Mouse (Mus musculus) limb, embryonic 14.5 days (tissue): ENCODE results near the gene Dscam. TPM values are rescaled to one million over a fixed set of nuclear protein-coding genes. Genes with fewer than 3 reads are reported as not detected.

Source experiments
- ATAC-seq: fragments of 200-750 bp; cut with Nextera tagmentation; 2 replicates; pipeline ENCODE4 v1.8.0; 2017; ENCODE audit warnings: low read depth, moderate number of reproducible peaks, moderate TSS enrichment; ENCODE audit not compliant: low FRiP score
- DNase-seq: peaks from one replicate; pipeline ENCODE4 v3.0.0-alpha.2; 2015; ENCODE audit warnings: low spot score
- H3K27ac ChIP-seq: fragments of 300-500 bp; sonication (generic); replicated peaks from 2 replicates; pipeline ENCODE4 v1.5.1; 2014; ENCODE audit warnings: low read depth, mild to moderate bottlenecking, low read length, moderate library complexity, mixed read lengths
- H3K27me3 ChIP-seq: fragments of 300-500 bp; sonication (generic); 2 replicates; pipeline ENCODE4 v1.6.1; 2014; ENCODE audit warnings: low read length, mixed read lengths; ENCODE audit not compliant: control insufficient read depth, insufficient read depth
- H3K36me3 ChIP-seq: fragments of 300-500 bp; sonication (generic); 2 replicates; pipeline ENCODE4 v1.6.1; 2014; ENCODE audit warnings: mild to moderate bottlenecking, low read length, moderate library complexity, mixed read lengths; ENCODE audit not compliant: control insufficient read depth, insufficient read depth
- H3K4me1 ChIP-seq: fragments of 300-500 bp; sonication (generic); 2 replicates; pipeline ENCODE4 v1.6.1; 2014; ENCODE audit warnings: antibody characterized with exemption, low read length, mixed read lengths; ENCODE audit not compliant: control insufficient read depth, insufficient read depth
- H3K4me2 ChIP-seq: fragments of 300-500 bp; sonication (generic); replicated peaks from 2 replicates; pipeline ENCODE4 v1.6.1; 2014; ENCODE audit warnings: low read depth, mild to moderate bottlenecking, low read length, moderate library complexity; ENCODE audit not compliant: severe bottlenecking
- H3K4me3 ChIP-seq: fragments of 300-500 bp; sonication (generic); replicated peaks from 2 replicates; pipeline ENCODE4 v1.5.1; 2014; ENCODE audit warnings: low read length
- H3K9ac ChIP-seq: fragments of 300-500 bp; sonication (generic); 2 replicates; pipeline ENCODE4 v1.6.1; 2014; ENCODE audit warnings: mild to moderate bottlenecking, low read depth, low read length, moderate library complexity; ENCODE audit not compliant: severe bottlenecking
- H3K9me3 ChIP-seq: fragments of 300-500 bp; sonication (generic); 2 replicates; pipeline ENCODE4 v1.6.1; 2016; ENCODE audit warnings: low read length; ENCODE audit not compliant: control insufficient read depth
- POLR2A ChIP-seq: fragments of 200-500 bp; IDR thresholded peaks from 2 replicates; pipeline ENCODE4 v1.8.0; 2012; ENCODE audit warnings: inconsistent platforms, mild to moderate bottlenecking, moderate library complexity, borderline replicate concordance; ENCODE audit not compliant: insufficient read depth, insufficient read length; ENCODE audit errors: extremely low read depth
- WGBS: fragments of 180-500 bp; shearing (Covaris S2); extraction: QIAGEN DNeasy Blood & Tissue Kit; methylation state at CpG from one replicate; pipeline ENCODE4 v1.1.7; 2014; 5-methylcytosine and 5-hydroxymethylcytosine counted together
- polyA plus RNA-seq, 2 experiments: library from polyadenylated mRNA; depleted of rRNA in 1 of 2; stranded (reverse) in 1 of 2; unstranded in 1 of 2; fragments of >200 nt; fragmentation: Nextera tagmentation in 1 of 2; extraction: Ambion mirVana in 1 of 2; gene quantifications; 2 replicates each; pipeline versions ENCODE4 v1.2.1 to v1.2.3; 2012 to 2014

The Dscam gene
- polyA plus RNA-seq, 2 experiments = 0.17 to 0.20 TPM

GRCm38 (mm10) chr16:96689419-96689818, 481.1 kb downstream of the Dscam start:
- no peak for DNase-seq
- WGBS = 48% methylated on average over 1 of the region's 1 CpGs
- no peak overlapping the region for H3K4me3 ChIP-seq

GRCm38 (mm10) chr16:96685065-96685464, 485.5 kb downstream of the Dscam start:
- no peak overlapping the region for H3K4me2 ChIP-seq
- no peak overlapping the region for H3K27ac ChIP-seq
- ATAC-seq (no peak), DNase-seq (no peak)
- WGBS = 89% methylated on average over 14 of the region's 14 CpGs
- no peak overlapping the region for H3K9ac ChIP-seq
- H3K36me3 ChIP-seq = no peaks in the 10 kb centered on the region
- H3K4me3 ChIP-seq = no peak overlapping the region
- no peaks in the 10 kb centered on the region for H3K27me3 ChIP-seq
- TF ChIP-seq POLR2A = no peak
- no peaks in the 10 kb centered on the region for H3K4me1 ChIP-seq
- H3K9me3 ChIP-seq = no peaks in the 10 kb centered on the region

More at GRCm38 (mm10) chr16:96689419-96689818, 481.1 kb downstream of the Dscam start:
- no peak for ATAC-seq
- Histone ChIP-seq H3K4me2 (no peak overlapping the region), H3K27ac (no peak overlapping the region), H3K27me3 (no peaks in the 10 kb centered on the region), H3K4me1 (no peaks in the 10 kb centered on the region), H3K9ac (no peak overlapping the region), H3K9me3 (no peaks in the 10 kb centered on the region), H3K36me3 (no peaks in the 10 kb centered on the region)
- no peak for TF ChIP-seq POLR2A

- Histone ChIP-seq H3K36me3 (no peaks in the 10 kb centered on the region), H3K9me3 (no peaks in the 10 kb centered on the region), H3K4me2 (no peak overlapping the region), H3K27ac (no peak overlapping the region), H3K9ac (no peak overlapping the region), H3K27me3 (no peaks in the 10 kb centered on the region), H3K4me1 (no peaks in the 10 kb centered on the region), H3K4me3 (no peak overlapping the region)
- DNase-seq = peak; percentile 59
- 24% methylated on average over 4 of the region's 4 CpGs for WGBS
- ATAC-seq = no peak
- TF ChIP-seq POLR2A = no peak
These were observed 486.0 kb downstream of the Dscam start for GRCm38 (mm10) chr16:96684581-96684980.

GRCm38 (mm10) chr16:96682289-96682972, 488.1 kb downstream of the Dscam start:
- Histone ChIP-seq H3K36me3 (no peaks in the 10 kb centered on the region), H3K9me3 (no peaks in the 10 kb centered on the region), H3K27ac (no peak overlapping the region), H3K9ac (no peak overlapping the region), H3K27me3 (no peaks in the 10 kb centered on the region), H3K4me3 (no peak overlapping the region), H3K4me2 (no peak overlapping the region), H3K4me1 (0 out of 2 replicates have a peak, but pooled peaks cover under 1% of the 10 kb centered on the region)
- 74% methylated on average over 5 of the region's 5 CpGs for WGBS
- DNase-seq (no peak), ATAC-seq (no peak)
- TF ChIP-seq POLR2A = no peak

GRCm38 (mm10) chr16:96679981-96680380, 490.6 kb downstream of the Dscam start:
- DNase-seq = no peak
- H3K4me3 ChIP-seq = no peak overlapping the region
- no peak for TF ChIP-seq POLR2A
- H3K9ac ChIP-seq = no peak overlapping the region
- no peak for ATAC-seq
- 84% methylated on average over 8 of the region's 8 CpGs for WGBS
- H3K27ac ChIP-seq = no peak overlapping the region
- H3K27me3 ChIP-seq = no peaks in the 10 kb centered on the region
- no peaks in the 10 kb centered on the region for H3K36me3 ChIP-seq
- no peak overlapping the region for H3K4me2 ChIP-seq
- H3K9me3 ChIP-seq = no peaks in the 10 kb centered on the region
- H3K4me1 ChIP-seq = 0 out of 2 replicates have a peak, but pooled peaks cover 3% of the 10 kb centered on the region
